Comparison of ENCODE assay signal across 8 mouse cellular contexts in the genomic region with DNA sequence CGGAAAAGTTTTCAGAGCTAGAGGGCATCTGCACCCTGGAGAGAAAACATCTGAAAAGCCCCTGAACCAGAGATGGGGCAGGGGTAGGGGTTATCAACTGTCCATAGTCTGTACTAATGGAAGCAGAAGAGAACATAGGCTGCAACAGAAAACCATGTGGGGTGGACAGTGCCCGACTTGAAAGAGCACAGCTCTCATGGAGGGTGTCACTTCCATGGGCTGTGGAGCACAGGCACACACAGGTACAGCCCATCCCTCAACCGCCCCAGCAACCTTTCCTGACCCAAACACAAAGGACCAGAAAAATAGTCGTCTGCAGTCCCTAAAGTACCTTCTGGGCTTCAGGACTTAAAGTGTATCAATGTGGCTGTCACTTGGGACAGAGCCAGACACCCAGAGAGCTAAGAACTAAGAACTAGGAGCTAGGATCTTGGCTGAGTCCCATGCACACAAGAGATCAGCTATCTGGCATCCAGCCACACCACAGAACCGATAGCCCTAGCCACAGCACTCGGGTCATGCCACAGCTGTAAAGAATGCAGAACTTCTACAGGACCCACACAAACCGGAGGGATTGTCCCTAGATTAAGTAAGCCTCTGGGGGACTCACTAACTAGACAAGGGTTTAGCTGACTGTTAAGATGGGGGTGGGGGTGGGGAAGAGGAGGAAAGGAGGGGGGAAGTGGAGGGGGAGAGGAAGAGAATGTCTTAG. TPM values are rescaled to one million over a fixed set of nuclear protein-coding genes. Genes with fewer than 3 reads are reported as not detected.
A peak's percentile ranks its signal among the peaks of the same experiment; 100 is the strongest.
DNase-seq lines count a peak whose midpoint lies in the region; ATAC-seq and TF ChIP-seq lines count a peak whose summit lies in the region.

No protein-coding gene starts in this region.

- DNase-seq in kidney, adult 9 months, result peak; percentile 37
- DNase-seq in kidney, adult 18-20 months, result no peak
- DNase-seq in MEL-GATA-1-ER (ENCODE audit: extremely low read depth, low read depth), result peak; percentile 99
- DNase-seq in liver, adult 2 months (ENCODE audit: extremely low read depth, low read depth, low spot score), result peak; percentile 76
- peak; percentile 14 to 15 for DNase-seq in natural killer cell, adult 2 months (ENCODE audit: low spot score in 2 of 2)
- DNase-seq in thymus, postnatal 14 days, result no peak

- peak; percentile 40; the same call in 1 of the 2 replicates for ATAC-seq in embryonic facial prominence, embryonic 13.5 days (ENCODE audit: insufficient number of reproducible peaks, insufficient read depth, low FRiP score, low TSS enrichment, low read depth)
- ATAC-seq in activated CD4-positive, CD25-positive, alpha-beta regulatory T cell, adult 4 months, result no peak

- no peak overlapping the region for H3K4me2 ChIP-seq in embryonic facial prominence, embryonic 13.5 days

- no peak overlapping the region for H3K27ac ChIP-seq in embryonic facial prominence, embryonic 13.5 days
- peak overlapping the region; percentile 80 for H3K27ac ChIP-seq in liver, adult 2 months (replicated peaks; ENCODE audit: insufficient read depth, low read depth, low read length)

- H3K9me3 ChIP-seq in embryonic facial prominence, embryonic 13.5 days, result no peaks in the 10 kb centered on the region

- TF ChIP-seq CTCF in liver, adult 2 months (IDR thresholded peaks at IDR 0.05; ENCODE audit: low read depth, low read length), result no peak

- H3K4me3 ChIP-seq in embryonic facial prominence, embryonic 13.5 days, result no peak overlapping the region
- H3K4me3 ChIP-seq in liver, adult 2 months (ENCODE audit: insufficient read depth, low read depth, low read length), result no peak overlapping the region

- WGBS in embryonic facial prominence, embryonic 13.5 days, result 46% methylated on average over 7 of the region's 7 CpGs
- WGBS in liver, adult 2 months, result 27% methylated on average over 7 of the region's 7 CpGs

- no peak for TF ChIP-seq POLR2A in liver, adult 2 months (IDR thresholded peaks at IDR 0.05; ENCODE audit: extremely low read depth, insufficient read depth, low read length)

- no peaks in the 10 kb centered on the region for H3K27me3 ChIP-seq in embryonic facial prominence, embryonic 13.5 days
- H3K27me3 ChIP-seq in liver, adult 2 months (ENCODE audit: control insufficient read depth, insufficient read depth, low read length), result no peaks in the 10 kb centered on the region

- H3K79me2 ChIP-seq in liver, adult 2 months (ENCODE audit: control insufficient read depth, insufficient read depth, low read length), result peaks cover 6% of the 10 kb centered on the region; the same call in 1 of the 2 replicates

- H3K9ac ChIP-seq in embryonic facial prominence, embryonic 13.5 days, result no peak overlapping the region
- H3K9ac ChIP-seq in liver, adult 2 months (ENCODE audit: low read depth, low read length), result no peak overlapping the region

- H3K36me3 ChIP-seq in embryonic facial prominence, embryonic 13.5 days, result peaks cover 18% of the 10 kb centered on the region
- H3K36me3 ChIP-seq in liver, adult 2 months (ENCODE audit: control insufficient read depth, insufficient read depth, low read length), result peaks cover 33% of the 10 kb centered on the region

- peaks cover 23% of the 10 kb centered on the region for H3K4me1 ChIP-seq in embryonic facial prominence, embryonic 13.5 days
- peaks cover 64% of the 10 kb centered on the region for H3K4me1 ChIP-seq in liver, adult 2 months (ENCODE audit: control insufficient read depth, insufficient read depth, low read length)

RNA-seq across cellular contexts. Expression of a gene that starts 38.0 kb away (rescaled TPM):
- polyA plus RNA-seq in embryonic facial prominence, embryonic 13.5 days (2015; fragmentation: Nextera tagmentation; extraction: Ambion mirVana), result 7.2 and 8.7 TPM in 2 replicates
- total RNA-seq in liver, adult 2 months (2014; rRNA removed), result 65.4 and 89.1 TPM in 2 replicates
- 17.1 and 21.0 TPM in 2 replicates for polyA plus RNA-seq in liver, adult 2 months (2012; rRNA removed)
- polyA plus RNA-seq in activated CD4-positive, CD25-positive, alpha-beta regulatory T cell, adult 4 months (2017; shearing (Covaris generic)), result 1 to 10 TPM; 3.2 to 3.4 TPM

Comparison
In these comparisons a context has a peak if more than half of its experiments do, and no peak if none do; other contexts are left out.
1. DNase-seq: peak in kidney, adult 9 months (single experiment), MEL-GATA-1-ER (single experiment), liver, adult 2 months (single experiment) and natural killer cell, adult 2 months (2 of 2); none in kidney, adult 18-20 months (single experiment) and thymus, postnatal 14 days (single experiment).